Mouse (Mus musculus) MEL (cell line): ENCODE data around the gene Baiap2l1. TPM values are rescaled to one million over a fixed set of nuclear protein-coding genes. Genes with fewer than 3 reads are reported as not detected.

Experiments
- DNase-seq: peaks from one replicate; pipeline ENCODE4 v3.0.0; 2011; ENCODE audit warnings: low read depth, low spot score
- H3K27ac ChIP-seq: 2 replicates; pipeline ENCODE4 v1.5.1; 2012; ENCODE audit warnings: low read depth, mild to moderate bottlenecking, control low read depth, low read length, moderate library complexity; ENCODE audit not compliant: control insufficient read depth
- H3K27me3 ChIP-seq, 2 experiments: fragments of 150-350 bp in 1 of 2; sonication (generic) in 1 of 2; 2 replicates each; pipeline ENCODE4 v1.6.1; 2012; ENCODE audit warnings: low read length in 2 of 2, mild to moderate bottlenecking in 2 of 2, improper control_type of control experiment in 1 of 2, moderate library complexity in 1 of 2; ENCODE audit not compliant: insufficient read depth in 2 of 2, control insufficient read depth in 1 of 2
- H3K36me3 ChIP-seq, 2 experiments: 2 replicates each; pipeline ENCODE4 v1.6.1; 2012 to 2014; ENCODE audit warnings: low read length in 2 of 2, improper control_type of control experiment in 1 of 2, inconsistent platforms in 1 of 2, mild to moderate bottlenecking in 1 of 2; ENCODE audit not compliant: insufficient read depth in 2 of 2, control insufficient read depth in 1 of 2
- H3K4me1 ChIP-seq, 2 experiments: fragments of 150-350 bp in 1 of 2; sonication (generic) in 1 of 2; 2 replicates each; pipeline ENCODE4 v1.6.1; 2012; ENCODE audit warnings: low read length in 2 of 2, improper control_type of control experiment in 1 of 2, mild to moderate bottlenecking in 1 of 2; ENCODE audit not compliant: insufficient read depth in 2 of 2, control insufficient read depth in 1 of 2
- H3K4me3 ChIP-seq, 2 experiments: fragments of 150-350 bp in 1 of 2; sonication (generic) in 1 of 2; 2 replicates each; pipeline ENCODE4 v1.5.1; 2012; ENCODE audit warnings: low read depth in 2 of 2, low read length in 2 of 2, mild to moderate bottlenecking in 2 of 2, moderate library complexity in 2 of 2, control low read depth in 1 of 2, improper control_type of control experiment in 1 of 2; ENCODE audit not compliant: control insufficient read depth in 1 of 2, insufficient read depth in 1 of 2
- H3K79me2 ChIP-seq: 2 replicates; pipeline ENCODE4 v1.6.1; 2012; ENCODE audit warnings: mild to moderate bottlenecking, low read length, moderate library complexity; ENCODE audit not compliant: control insufficient read depth, poor library complexity, insufficient read depth
- H3K9ac ChIP-seq: 2 replicates; pipeline ENCODE4 v1.6.1; 2012; ENCODE audit warnings: low read depth, mild to moderate bottlenecking, control low read depth, low read length, moderate library complexity; ENCODE audit not compliant: control insufficient read depth, poor library complexity, severe bottlenecking
- H3K9me3 ChIP-seq: fragments of 150-350 bp; sonication (generic); replicated peaks from 2 replicates; pipeline ENCODE4 v1.6.1; 2012; ENCODE audit warnings: mild to moderate bottlenecking, low read length, improper control_type of control experiment, moderate library complexity; ENCODE audit not compliant: insufficient read depth
- BHLHE40 ChIP-seq: IDR thresholded peaks from 2 replicates; pipeline ENCODE4 v1.6.1; 2012; ENCODE audit warnings: low read depth, mild to moderate bottlenecking, inconsistent platforms, low read length, improper control_type of control experiment, borderline replicate concordance
- CHD1 ChIP-seq: IDR thresholded peaks from 2 replicates; pipeline ENCODE4 v1.6.1; 2012; ENCODE audit warnings: low read depth, mild to moderate bottlenecking, inconsistent platforms, low read length, improper control_type of control experiment
- CTCF ChIP-seq, 3 experiments: IDR thresholded peaks in 2 of 3; conservative IDR thresholded peaks in 1 of 3; 2 replicates each; pipeline ENCODE4 v1.5.1; 2011 to 2012; ENCODE audit warnings: low read length in 3 of 3, low read depth in 2 of 3, mild to moderate bottlenecking in 2 of 3, improper control_type of control experiment in 1 of 3, inconsistent platforms in 1 of 3, mixed read lengths in 1 of 3, moderate library complexity in 1 of 3; ENCODE audit not compliant: control insufficient read depth in 1 of 3, insufficient read depth in 1 of 3, poor library complexity in 1 of 3, severe bottlenecking in 1 of 3
- ELF1 ChIP-seq: IDR thresholded peaks from 2 replicates; pipeline ENCODE4 v1.6.1; 2014; ENCODE audit warnings: low read depth, mild to moderate bottlenecking, inconsistent platforms, low read length, improper control_type of control experiment, moderate library complexity
- EP300 ChIP-seq, 2 experiments: IDR thresholded peaks; 2 replicates each; pipeline ENCODE4 v1.6.1; 2011; ENCODE audit warnings: improper control_type of control experiment in 2 of 2, low read length in 2 of 2, low read depth in 1 of 2, mild to moderate bottlenecking in 1 of 2
- ETS1 ChIP-seq: IDR thresholded peaks from 2 replicates; pipeline ENCODE4 v1.6.1; 2012; ENCODE audit warnings: low read depth, mild to moderate bottlenecking, inconsistent platforms, low read length, improper control_type of control experiment, moderate library complexity
- GABPA ChIP-seq: IDR thresholded peaks from 2 replicates; pipeline ENCODE4 v1.6.1; 2012; ENCODE audit warnings: low read depth, mild to moderate bottlenecking, inconsistent platforms, low read length, improper control_type of control experiment, moderate library complexity
- GATA1 ChIP-seq: IDR thresholded peaks from 2 replicates; pipeline ENCODE4 v1.6.1; 2011; ENCODE audit warnings: low read depth, low read length, improper control_type of control experiment
- HCFC1 ChIP-seq: IDR thresholded peaks from 2 replicates; pipeline ENCODE4 v1.6.1; 2012; ENCODE audit warnings: low read depth, mild to moderate bottlenecking, inconsistent platforms, low read length, improper control_type of control experiment, moderate library complexity
- JUND ChIP-seq: IDR thresholded peaks from 2 replicates; pipeline ENCODE4 v1.6.1; 2011; ENCODE audit warnings: low read depth, mild to moderate bottlenecking, improper control_type of control experiment, low read length
- MAFK ChIP-seq: IDR thresholded peaks from 2 replicates; pipeline ENCODE4 v1.6.1; 2011; ENCODE audit warnings: low read depth, mild to moderate bottlenecking, low read length, improper control_type of control experiment, borderline replicate concordance
- MAX ChIP-seq: IDR thresholded peaks from 2 replicates; pipeline ENCODE4 v1.6.1; 2011; ENCODE audit warnings: low read length, improper control_type of control experiment
- MAZ ChIP-seq: IDR thresholded peaks from 2 replicates; pipeline ENCODE4 v1.6.1; 2012; ENCODE audit warnings: low read depth, mild to moderate bottlenecking, inconsistent platforms, low read length, improper control_type of control experiment
- MXI1 ChIP-seq: IDR thresholded peaks from 2 replicates; pipeline ENCODE4 v1.6.1; 2011; ENCODE audit warnings: mild to moderate bottlenecking, low read depth, low read length, improper control_type of control experiment
- MYB ChIP-seq: IDR thresholded peaks from 2 replicates; pipeline ENCODE4 v1.6.1; 2011; ENCODE audit warnings: mild to moderate bottlenecking, low read depth, low read length, improper control_type of control experiment
- NELFE ChIP-seq: IDR thresholded peaks from 2 replicates; pipeline ENCODE4 v1.6.1; 2011; ENCODE audit warnings: low read depth, low read length, improper control_type of control experiment
- NRF1 ChIP-seq: IDR thresholded peaks from 2 replicates; pipeline ENCODE4 v1.6.1; 2014; ENCODE audit warnings: low read depth, mild to moderate bottlenecking, inconsistent platforms, low read length, improper control_type of control experiment, moderate library complexity; ENCODE audit not compliant: poor library complexity, insufficient read depth, severe bottlenecking
- POLR2AphosphoS5 ChIP-seq: IDR thresholded peaks from 2 replicates; pipeline ENCODE4 v1.6.1; 2012; ENCODE audit warnings: low read depth, borderline replicate concordance, mild to moderate bottlenecking, inconsistent platforms, low read length, moderate library complexity, mixed read lengths
- RAD21 ChIP-seq: IDR thresholded peaks from 2 replicates; pipeline ENCODE4 v1.6.1; 2011; ENCODE audit warnings: mild to moderate bottlenecking, low read depth, low read length, improper control_type of control experiment
- SIN3A ChIP-seq: IDR thresholded peaks from 2 replicates; pipeline ENCODE4 v1.6.1; 2012; ENCODE audit warnings: low read length, improper control_type of control experiment, inconsistent platforms
- SMC3 ChIP-seq: IDR thresholded peaks from 2 replicates; pipeline ENCODE4 v1.6.1; 2011; ENCODE audit warnings: low read depth, low read length, improper control_type of control experiment
- TBP ChIP-seq: IDR thresholded peaks from 2 replicates; pipeline ENCODE4 v1.8.0; 2011; ENCODE audit warnings: low read depth, low read length, improper control_type of control experiment
- TCF12 ChIP-seq: IDR thresholded peaks from 2 replicates; pipeline ENCODE4 v1.6.1; 2014; ENCODE audit warnings: low read depth, mild to moderate bottlenecking, inconsistent platforms, low read length, improper control_type of control experiment, moderate library complexity
- UBTF ChIP-seq: IDR thresholded peaks from 2 replicates; pipeline ENCODE4 v1.6.1; 2012; ENCODE audit warnings: low read depth, mild to moderate bottlenecking, inconsistent platforms, low read length, improper control_type of control experiment, moderate library complexity, borderline replicate concordance; ENCODE audit not compliant: insufficient read depth
- USF2 ChIP-seq, 2 experiments: IDR thresholded peaks; 2 replicates each; pipeline ENCODE4 v1.6.1; 2011 to 2012; ENCODE audit warnings: improper control_type of control experiment in 2 of 2, low read length in 2 of 2, borderline replicate concordance in 1 of 2, inconsistent platforms in 1 of 2, low read depth in 1 of 2, mild to moderate bottlenecking in 1 of 2; ENCODE audit not compliant: insufficient read depth in 1 of 2
- ZC3H11A ChIP-seq: IDR thresholded peaks from 2 replicates; pipeline ENCODE4 v1.6.1; 2012; ENCODE audit warnings: low read depth, mild to moderate bottlenecking, inconsistent platforms, low read length, improper control_type of control experiment
- ZKSCAN1 ChIP-seq: IDR thresholded peaks from 2 replicates; pipeline ENCODE4 v1.6.1; 2012; ENCODE audit warnings: low read depth, mild to moderate bottlenecking, inconsistent platforms, low read length, improper control_type of control experiment, moderate library complexity
- ZMIZ1 ChIP-seq: IDR thresholded peaks from 2 replicates; pipeline ENCODE4 v1.6.1; 2012; ENCODE audit warnings: low read depth, mild to moderate bottlenecking, inconsistent platforms, low read length, improper control_type of control experiment, moderate library complexity
- polyA plus RNA-seq, 2 experiments: library from polyadenylated mRNA; stranded (reverse) in 1 of 2; unstranded in 1 of 2; fragments of >175 nt in 1 of 2; fragments of >200 nt in 1 of 2; gene quantifications; 2 replicates each; pipeline versions ENCODE4 v1.2.1 to v1.2.4; 2012; ENCODE audit warnings: low replicate concordance in 2 of 2, low read depth in 1 of 2; ENCODE audit not compliant: insufficient read length in 2 of 2, insufficient read depth in 1 of 2, missing spikeins in 1 of 2
- total RNA-seq: library from RNA; depleted of rRNA; stranded (reverse); fragments of 300-350 nt; gene quantifications from 2 replicates; pipeline ENCODE4 v1.2.3, GENCODE M21; 2012

Gene Baiap2l1
- total and polyA plus RNA-seq, 3 experiments, result 0.06 TPM; not detected in 2

DNA sequence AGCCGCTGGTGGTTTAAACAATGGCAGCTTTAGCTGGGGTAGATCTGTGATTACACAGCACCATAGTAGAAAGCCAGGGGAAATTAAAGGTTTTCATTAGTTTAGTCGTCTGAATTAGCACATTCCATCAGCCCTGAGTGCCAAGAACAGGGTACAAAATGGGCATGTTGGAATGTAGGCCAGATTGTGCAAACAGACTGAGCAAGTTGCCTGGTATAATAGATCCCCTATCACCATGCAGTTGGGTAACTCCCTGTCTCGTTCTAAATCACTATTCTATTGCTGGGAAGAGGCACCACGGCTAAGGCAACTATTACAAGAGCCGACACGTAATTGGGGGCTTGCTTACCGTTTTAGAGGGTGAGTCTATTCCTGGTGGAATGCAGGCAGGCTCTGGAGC, 123.2 kb downstream of the Baiap2l1 start:
- no peak for TF ChIP-seq TCF12
- no peak for TF ChIP-seq EP300 (IDR thresholded peaks at IDR 0.05; ENCODE audit: low read depth in 1 of 2, low read length in 2 of 2)
- no peak for TF ChIP-seq ZC3H11A
- TF ChIP-seq BHLHE40, result no peak
- TF ChIP-seq RAD21, result no peak
- TF ChIP-seq MAZ, result no peak
- no peak for TF ChIP-seq CHD1
- TF ChIP-seq ZMIZ1, result no peak
- TF ChIP-seq ZKSCAN1, result no peak
- TF ChIP-seq USF2 (IDR thresholded peaks at IDR 0.05; ENCODE audit: borderline replicate concordance in 1 of 2, insufficient read depth in 1 of 2, low read depth in 1 of 2, low read length in 2 of 2), result no peak
- TF ChIP-seq POLR2AphosphoS5, result no peak
- TF ChIP-seq SMC3, result no peak
- no peak for TF ChIP-seq SIN3A
- no peak for TF ChIP-seq GABPA
- no peak for DNase-seq
- H3K27ac ChIP-seq, result no peak overlapping the region

DNA sequence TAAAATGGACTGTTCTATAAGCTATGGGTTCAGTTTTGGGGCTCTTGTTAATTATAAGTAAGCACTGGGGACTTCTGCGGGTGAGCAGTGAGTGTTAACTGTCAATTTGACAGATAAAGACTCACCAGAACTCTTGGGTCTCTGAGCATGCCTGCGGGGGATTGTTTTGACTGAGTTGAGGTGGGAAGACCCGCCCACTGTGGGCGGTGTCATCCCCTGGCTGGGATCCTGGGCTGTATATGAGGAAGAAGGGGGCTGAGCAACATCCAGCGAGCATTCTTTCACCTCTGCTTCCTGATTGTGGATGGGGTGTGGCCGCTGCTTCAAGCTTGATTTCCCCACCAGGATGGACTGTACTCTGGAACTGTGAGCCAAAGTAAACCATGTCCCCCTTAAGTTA, 123.7 kb downstream of the Baiap2l1 start:
- peaks cover 0 to 14% of the 10 kb centered on the region in 2 experiments; a peak in 2 of 4 replicates for H3K4me1 ChIP-seq
- no peak overlapping the region for H3K27ac ChIP-seq
- H3K9ac ChIP-seq, result no peak overlapping the region
- DNase-seq, result peak; percentile 90
- peak overlapping the region; percentile 3 to 56; a peak in 3 of 4 replicates for H3K4me3 ChIP-seq
- H3K27me3 ChIP-seq, result no peaks in the 10 kb centered on the region
- no peak for TF ChIP-seq NELFE
- TF ChIP-seq SIN3A, result peak; percentile 83
- TF ChIP-seq ETS1, result peak; percentile 10; the same call in 1 of the 2 replicates
- 0 out of 2 replicates have a peak, but pooled peaks have one; percentile 36 for TF ChIP-seq TBP
- TF ChIP-seq MYB, result no peak
- TF ChIP-seq EP300 (IDR thresholded peaks at IDR 0.05; ENCODE audit: low read depth in 1 of 2, low read length in 2 of 2), result peak in 1 of 2 experiments; percentile 20; a peak in 1 of 4 replicates
- TF ChIP-seq JUND, result no peak
- 0 out of 2 replicates have a peak, but pooled peaks have one; percentile 20 for TF ChIP-seq GATA1
- TF ChIP-seq HCFC1, result 0 out of 2 replicates have a peak, but pooled peaks have one; percentile 35
- no peak for TF ChIP-seq MAFK
- peak; percentile 76 for TF ChIP-seq ELF1
- TF ChIP-seq MXI1, result peak; percentile 89
- no peak for TF ChIP-seq CTCF (IDR thresholded peaks at IDR 0.05 in 2 of 3, conservative IDR thresholded peaks at IDR 0.05 in 1 of 3; ENCODE audit: control insufficient read depth in 1 of 3, insufficient read depth in 1 of 3, low read depth in 2 of 3, low read length in 3 of 3, poor library complexity in 1 of 3, severe bottlenecking in 1 of 3)
- 0 out of 2 replicates have a peak, but pooled peaks have one; percentile 52 for TF ChIP-seq MAZ
- TF ChIP-seq UBTF, result no peak
- peak; percentile 58 for TF ChIP-seq MAX
- TF ChIP-seq NRF1, result peak; percentile 68
- H3K79me2 ChIP-seq, result no peaks in the 10 kb centered on the region
- H3K36me3 ChIP-seq, result peaks cover 0 to 6% of the 10 kb centered on the region in 2 experiments; a peak in 2 of 4 replicates
- no peaks in the 10 kb centered on the region for H3K9me3 ChIP-seq

More for the DNA sequence above, 123.2 kb downstream of the Baiap2l1 start:
- peak overlapping the region; percentile 3 to 56; a peak in 3 of 4 replicates for H3K4me3 ChIP-seq
- no peaks in the 10 kb centered on the region for H3K9me3 ChIP-seq
- H3K4me1 ChIP-seq, result peaks cover 0 to 15% of the 10 kb centered on the region in 2 experiments; a peak in 2 of 4 replicates
- H3K27me3 ChIP-seq, result no peaks in the 10 kb centered on the region
- H3K36me3 ChIP-seq, result peaks cover 0 to 7% of the 10 kb centered on the region in 2 experiments; a peak in 2 of 4 replicates
- no peak overlapping the region for H3K9ac ChIP-seq
- no peaks in the 10 kb centered on the region for H3K79me2 ChIP-seq
